Mouse (Mus musculus): ENCODE measurements around the gene Cyp4a30b. TPM values are rescaled to one million over a fixed set of nuclear protein-coding genes. Genes with fewer than 3 reads are reported as not detected.
"Not testable (repeated sequence)": the region's sequence is repeated elsewhere in the genome, so short reads cannot be mapped to it uniquely, and the experiment has no call there.

The Cyp4a30b gene
- not detected in 2 replicates for polyA plus RNA-seq (2015; fragmentation: Nextera tagmentation; extraction: Ambion mirVana)

- H3K9ac ChIP-seq (ENCODE audit: low read length) = no peak within 1 kb of the TSS
- H3K27ac ChIP-seq (ENCODE audit: low read length) = no peak within 1 kb of the TSS
- H3K9me3 ChIP-seq (replicated peaks; ENCODE audit: control insufficient read depth, low read length) = 0 out of 2 replicates have a peak, but pooled peaks cover 2% of the 10 kb centered on the region
- H3K4me3 ChIP-seq (ENCODE audit: low read length) = no peak within 1 kb of the TSS
- no peaks in the 10 kb centered on the region for H3K36me3 ChIP-seq (ENCODE audit: control insufficient read depth, insufficient read depth)
- WGBS = 66% methylated on average over 3 of the region's 3 CpGs
- no peaks in the 10 kb centered on the region for H3K4me1 ChIP-seq (ENCODE audit: control insufficient read depth, insufficient read depth, low read length)
- H3K4me2 ChIP-seq (ENCODE audit: low read depth, low read length) = no peak within 1 kb of the TSS
- H3K27me3 ChIP-seq (ENCODE audit: control insufficient read depth, insufficient read depth, low read length) = no peaks in the 10 kb centered on the region
- no peak for ATAC-seq (replicated peaks; ENCODE audit: extremely low read depth, insufficient read depth, low FRiP score)
Measured at GRCm38 (mm10) chr4:115452304-115452703, at the start of gene Cyp4a30b. TSS of gene Cyp4a30b (plus strand) at chr4:115452604.

GRCm38 (mm10) chr4:115411324-115411723 lies 41.1 kb upstream of the Cyp4a30b start, which contains the start of gene Cyp4a12b:
TSS of gene Cyp4a12b (plus strand) at chr4:115411624.
- not testable (repeated sequence) for H3K36me3 ChIP-seq (ENCODE audit: control insufficient read depth, insufficient read depth); H3K9ac ChIP-seq (ENCODE audit: low read length); H3K4me3 ChIP-seq (ENCODE audit: low read length); H3K9me3 ChIP-seq (replicated peaks; ENCODE audit: control insufficient read depth, low read length); H3K27ac ChIP-seq (ENCODE audit: low read length); H3K27me3 ChIP-seq (ENCODE audit: control insufficient read depth, insufficient read depth, low read length); ATAC-seq (replicated peaks; ENCODE audit: extremely low read depth, insufficient read depth, low FRiP score); H3K4me2 ChIP-seq (ENCODE audit: low read depth, low read length); H3K4me1 ChIP-seq (ENCODE audit: control insufficient read depth, insufficient read depth, low read length)

GRCm38 (mm10) chr4:115450577-115451137 lies 1.7 kb upstream of the Cyp4a30b start:
- Histone ChIP-seq H3K4me3 (ENCODE audit: low read length) (no peak overlapping the region), H3K27ac (ENCODE audit: low read length) (no peak overlapping the region)
- WGBS = 54% methylated on average over 3 of the region's 3 CpGs

GRCm38 (mm10) chr4:115473585-115473984 lies 21.2 kb downstream of the Cyp4a30b start:
- ATAC-seq (replicated peaks; ENCODE audit: extremely low read depth, insufficient read depth, low FRiP score); H3K4me2 ChIP-seq (ENCODE audit: low read depth, low read length); H3K27me3 ChIP-seq (ENCODE audit: control insufficient read depth, insufficient read depth, low read length); H3K4me1 ChIP-seq (ENCODE audit: control insufficient read depth, insufficient read depth, low read length); H3K4me3 ChIP-seq (ENCODE audit: low read length); H3K9ac ChIP-seq (ENCODE audit: low read length); H3K27ac ChIP-seq (ENCODE audit: low read length); H3K9me3 ChIP-seq (replicated peaks; ENCODE audit: control insufficient read depth, low read length); H3K36me3 ChIP-seq (ENCODE audit: control insufficient read depth, insufficient read depth): not testable (repeated sequence)
- 74% methylated on average over 3 of the region's 3 CpGs for WGBS

More at GRCm38 (mm10) chr4:115450577-115451137, 1.7 kb upstream of the Cyp4a30b start:
- H3K4me1 ChIP-seq (ENCODE audit: control insufficient read depth, insufficient read depth, low read length) = no peaks in the 10 kb centered on the region
- no peak overlapping the region for H3K9ac ChIP-seq (ENCODE audit: low read length)
- no peaks in the 10 kb centered on the region for H3K9me3 ChIP-seq (replicated peaks; ENCODE audit: control insufficient read depth, low read length)
- no peak overlapping the region for H3K4me2 ChIP-seq (ENCODE audit: low read depth, low read length)
- no peak for ATAC-seq (replicated peaks; ENCODE audit: extremely low read depth, insufficient read depth, low FRiP score)
- no peaks in the 10 kb centered on the region for H3K27me3 ChIP-seq (ENCODE audit: control insufficient read depth, insufficient read depth, low read length)
- H3K36me3 ChIP-seq (ENCODE audit: control insufficient read depth, insufficient read depth) = no peaks in the 10 kb centered on the region

- not testable (repeated sequence) for ATAC-seq (replicated peaks; ENCODE audit: extremely low read depth, insufficient read depth, low FRiP score); H3K27me3 ChIP-seq (ENCODE audit: control insufficient read depth, insufficient read depth, low read length); H3K9me3 ChIP-seq (replicated peaks; ENCODE audit: control insufficient read depth, low read length); H3K9ac ChIP-seq (ENCODE audit: low read length); H3K36me3 ChIP-seq (ENCODE audit: control insufficient read depth, insufficient read depth); H3K4me1 ChIP-seq (ENCODE audit: control insufficient read depth, insufficient read depth, low read length); H3K4me3 ChIP-seq (ENCODE audit: low read length); H3K4me2 ChIP-seq (ENCODE audit: low read depth, low read length); H3K27ac ChIP-seq (ENCODE audit: low read length)
Measured at GRCm38 (mm10) chr4:115476051-115476450, 23.6 kb downstream of the Cyp4a30b start.

- ATAC-seq (replicated peaks; ENCODE audit: extremely low read depth, insufficient read depth, low FRiP score) = no peak
- no peak overlapping the region for H3K27ac ChIP-seq (ENCODE audit: low read length)
- no peaks in the 10 kb centered on the region for H3K9me3 ChIP-seq (replicated peaks; ENCODE audit: control insufficient read depth, low read length)
- H3K9ac ChIP-seq (ENCODE audit: low read length) = no peak overlapping the region
- H3K4me2 ChIP-seq (ENCODE audit: low read depth, low read length) = no peak overlapping the region
- no peaks in the 10 kb centered on the region for H3K4me1 ChIP-seq (ENCODE audit: control insufficient read depth, insufficient read depth, low read length)
- no peaks in the 10 kb centered on the region for H3K27me3 ChIP-seq (ENCODE audit: control insufficient read depth, insufficient read depth, low read length)
- H3K4me3 ChIP-seq (ENCODE audit: low read length) = no peak overlapping the region
- WGBS = 57% methylated on average over 6 of the region's 6 CpGs
- H3K36me3 ChIP-seq (ENCODE audit: control insufficient read depth, insufficient read depth) = no peaks in the 10 kb centered on the region
Measured at GRCm38 (mm10) chr4:115481006-115481652, 28.7 kb downstream of the Cyp4a30b start.

- no peak for ATAC-seq (replicated peaks; ENCODE audit: extremely low read depth, insufficient read depth, low FRiP score)
- no peak within 1 kb of the TSS for H3K27ac ChIP-seq (ENCODE audit: low read length)
- H3K4me1 ChIP-seq (ENCODE audit: control insufficient read depth, insufficient read depth, low read length) = no peaks in the 10 kb centered on the region
- no peaks in the 10 kb centered on the region for H3K36me3 ChIP-seq (ENCODE audit: control insufficient read depth, insufficient read depth)
- no peak within 1 kb of the TSS for H3K9ac ChIP-seq (ENCODE audit: low read length)
- WGBS = 81% methylated on average over 1 of the region's 1 CpGs
- H3K9me3 ChIP-seq (replicated peaks; ENCODE audit: control insufficient read depth, low read length) = no peaks in the 10 kb centered on the region
- no peak within 1 kb of the TSS for H3K4me3 ChIP-seq (ENCODE audit: low read length)
- no peak within 1 kb of the TSS for H3K4me2 ChIP-seq (ENCODE audit: low read depth, low read length)
- H3K27me3 ChIP-seq (ENCODE audit: control insufficient read depth, insufficient read depth, low read length) = no peaks in the 10 kb centered on the region
Measured at GRCm38 (mm10) chr4:115496001-115496400, 43.6 kb downstream of the Cyp4a30b start, which contains the start of gene Cyp4a14. TSS of gene Cyp4a14 (minus strand) at chr4:115496142.

GRCm38 (mm10) chr4:115497466-115497865 lies 45.1 kb downstream of the Cyp4a30b start:
- Histone ChIP-seq H3K9me3 (replicated peaks; ENCODE audit: control insufficient read depth, low read length) (no peaks in the 10 kb centered on the region), H3K4me1 (ENCODE audit: control insufficient read depth, insufficient read depth, low read length) (no peaks in the 10 kb centered on the region), H3K36me3 (ENCODE audit: control insufficient read depth, insufficient read depth) (no peaks in the 10 kb centered on the region), H3K4me3 (ENCODE audit: low read length) (no peak overlapping the region), H3K27ac (ENCODE audit: low read length) (no peak overlapping the region), H3K4me2 (ENCODE audit: low read depth, low read length) (no peak overlapping the region), H3K9ac (ENCODE audit: low read length) (no peak overlapping the region), H3K27me3 (ENCODE audit: control insufficient read depth, insufficient read depth, low read length) (no peaks in the 10 kb centered on the region)
- WGBS = 73% methylated on average over 3 of the region's 3 CpGs
- no peak for ATAC-seq (replicated peaks; ENCODE audit: extremely low read depth, insufficient read depth, low FRiP score)

GRCm38 (mm10) chr4:115513964-115514363 lies 61.6 kb downstream of the Cyp4a30b start:
- not testable (repeated sequence) for H3K27ac ChIP-seq (ENCODE audit: low read length); ATAC-seq (replicated peaks; ENCODE audit: extremely low read depth, insufficient read depth, low FRiP score); H3K9me3 ChIP-seq (replicated peaks; ENCODE audit: control insufficient read depth, low read length); H3K4me1 ChIP-seq (ENCODE audit: control insufficient read depth, insufficient read depth, low read length); H3K36me3 ChIP-seq (ENCODE audit: control insufficient read depth, insufficient read depth); H3K4me2 ChIP-seq (ENCODE audit: low read depth, low read length); H3K27me3 ChIP-seq (ENCODE audit: control insufficient read depth, insufficient read depth, low read length); H3K4me3 ChIP-seq (ENCODE audit: low read length); H3K9ac ChIP-seq (ENCODE audit: low read length)

Measured in heart, embryonic 16.5 days (tissue).